Mouse (Mus musculus) heart, postnatal 0 days (tissue): ENCODE data around the gene Inpp5b.

Source experiments
- CTCF ChIP-seq: IDR thresholded peaks from 2 replicates; pipeline ENCODE4 v1.5.1; 2016; ENCODE audit warnings: antibody characterized with exemption, control low read depth, low read depth
- EP300 ChIP-seq: IDR thresholded peaks from 2 replicates; pipeline ENCODE4 v1.6.1; 2016; ENCODE audit warnings: antibody characterized with exemption, low read depth

DNA sequence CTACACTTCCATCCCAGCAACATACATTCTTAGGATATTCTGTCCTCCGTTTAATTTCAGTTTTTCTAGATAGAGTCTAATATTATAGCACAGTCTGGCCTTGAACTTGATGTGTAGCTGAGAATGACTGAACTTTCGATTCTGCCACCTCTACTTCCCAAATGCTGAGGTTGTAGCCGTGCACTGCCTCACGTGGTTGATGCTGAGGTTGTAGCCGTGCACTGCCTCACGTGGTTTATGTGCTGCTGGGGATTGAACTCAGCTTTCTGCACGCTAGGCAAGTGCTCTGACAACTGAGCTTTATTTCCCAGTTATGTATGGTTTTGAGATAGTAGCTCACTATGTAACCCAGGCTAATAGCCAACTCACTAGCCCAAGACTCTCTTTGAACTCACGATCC lies 54.5 kb downstream of the Inpp5b start:
- TF ChIP-seq CTCF (no peak), EP300 (no peak)
